Mouse (Mus musculus): Measurements from ENCODE around the gene Zfp184.

- no peak for TF ChIP-seq CTCF (IDR thresholded peaks at IDR 0.05; ENCODE audit: borderline replicate concordance, extremely low read depth, insufficient read depth, insufficient read length)
- no peak for TF ChIP-seq POLR2A (IDR thresholded peaks at IDR 0.05; ENCODE audit: borderline replicate concordance, extremely low read depth, insufficient read depth, insufficient read length, poor library complexity, severe bottlenecking)
These were observed 51.9 kb downstream of the Zfp184 start for GRCm38 (mm10) chr13:21996840-21997185.
